Mouse (Mus musculus) forelimb bud, embryonic 11.5 days (tissue): ENCODE measurements around the gene B4galt1.

ENCODE experiments used
- DNase-seq: peaks from one replicate; pipeline ENCODE4 v3.0.0-alpha.2; 2012; ENCODE audit warnings: low read depth, low spot score

The B4galt1 gene

DNA sequence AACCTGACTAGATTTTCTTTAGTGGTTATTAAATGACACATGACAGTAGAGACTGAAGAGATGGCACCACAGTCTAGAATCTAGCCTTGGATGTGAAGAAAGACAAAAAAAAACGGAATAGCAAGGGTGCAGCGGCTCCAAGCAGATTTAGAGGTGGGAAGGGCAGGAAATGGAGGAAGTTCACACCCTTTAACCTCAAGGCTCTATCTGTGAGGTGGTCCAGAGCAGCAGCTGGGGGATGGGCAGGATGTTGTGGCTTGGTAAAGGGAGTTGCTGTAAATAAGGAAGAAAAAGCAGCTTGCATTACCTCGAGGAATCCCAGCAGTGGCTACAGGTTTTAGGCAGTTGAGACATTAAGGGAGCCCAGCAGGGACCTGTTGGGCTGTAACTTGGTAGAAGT is 72.7 kb downstream of the B4galt1 start:
- DNase-seq = no peak

GRCm38 (mm10) chr4:40778656-40779055 is 75.1 kb downstream of the B4galt1 start:
- DNase-seq = no peak

- DNase-seq = no peak
These were observed 76.7 kb downstream of the B4galt1 start for GRCm38 (mm10) chr4:40777116-40777515.

DNA sequence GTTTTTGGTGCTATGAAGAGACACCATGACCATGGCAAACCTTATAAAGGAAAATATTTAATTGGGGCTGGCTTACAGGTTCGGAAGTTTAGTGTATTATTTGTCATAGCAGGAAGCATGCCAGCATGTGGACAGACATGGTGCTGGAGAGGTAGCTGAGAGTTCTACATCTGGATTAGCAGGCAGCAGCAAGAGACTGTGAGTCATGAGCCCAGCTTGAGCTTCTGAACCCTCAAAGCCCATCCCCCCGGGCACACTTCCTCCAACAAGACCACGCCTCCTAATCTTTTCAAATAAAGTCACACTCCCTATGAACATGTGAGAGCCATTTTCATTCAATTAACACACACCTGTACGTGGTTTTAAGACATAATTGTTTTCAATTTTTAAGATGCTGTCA is 77.4 kb downstream of the B4galt1 start:
- DNase-seq = no peak

DNA sequence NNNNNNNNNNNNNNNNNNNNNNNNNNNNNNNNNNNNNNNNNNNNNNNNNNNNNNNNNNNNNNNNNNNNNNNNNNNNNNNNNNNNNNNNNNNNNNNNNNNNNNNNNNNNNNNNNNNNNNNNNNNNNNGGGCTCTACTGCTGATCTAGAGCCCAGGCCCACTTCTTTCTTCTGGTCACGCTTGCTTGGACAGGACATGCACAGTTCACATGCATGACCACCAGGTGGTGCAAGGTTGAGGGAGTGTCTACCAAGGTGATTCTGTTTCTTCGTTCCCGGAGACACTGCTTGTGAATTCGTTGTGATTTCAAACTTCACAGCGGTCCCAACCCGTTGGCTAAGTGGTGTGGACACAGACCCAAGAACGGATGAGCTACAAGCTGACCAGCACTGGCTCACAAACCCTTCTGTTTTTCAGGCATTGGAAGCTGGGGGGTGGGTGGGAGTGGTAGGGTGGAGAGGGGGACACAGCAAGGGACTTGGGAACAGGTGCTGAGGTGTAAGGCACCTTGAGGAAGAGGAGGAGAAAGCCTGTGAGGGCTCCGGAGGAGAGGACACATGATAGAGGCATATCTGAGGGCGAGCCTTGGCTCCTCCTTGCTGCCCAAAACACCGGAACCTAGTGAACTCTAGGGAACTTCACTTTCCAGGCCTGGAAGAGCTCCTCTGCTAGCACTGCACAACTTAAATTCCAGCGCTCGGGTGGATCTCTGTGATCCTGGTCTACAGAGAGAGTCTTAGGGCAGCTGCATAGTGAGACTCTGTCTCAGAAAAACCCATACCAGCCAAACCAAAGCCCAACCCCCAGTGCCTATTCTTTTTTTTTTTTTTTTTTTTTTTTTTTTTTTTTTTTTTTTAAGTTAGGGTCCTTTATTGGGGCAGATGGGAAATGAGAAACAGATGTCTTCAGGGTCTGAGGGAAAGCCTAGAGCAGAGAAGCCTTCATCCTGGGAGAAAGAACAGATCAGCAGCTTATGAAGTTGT is 79.2 kb downstream of the B4galt1 start:
- DNase-seq = peak; percentile 91

DNA sequence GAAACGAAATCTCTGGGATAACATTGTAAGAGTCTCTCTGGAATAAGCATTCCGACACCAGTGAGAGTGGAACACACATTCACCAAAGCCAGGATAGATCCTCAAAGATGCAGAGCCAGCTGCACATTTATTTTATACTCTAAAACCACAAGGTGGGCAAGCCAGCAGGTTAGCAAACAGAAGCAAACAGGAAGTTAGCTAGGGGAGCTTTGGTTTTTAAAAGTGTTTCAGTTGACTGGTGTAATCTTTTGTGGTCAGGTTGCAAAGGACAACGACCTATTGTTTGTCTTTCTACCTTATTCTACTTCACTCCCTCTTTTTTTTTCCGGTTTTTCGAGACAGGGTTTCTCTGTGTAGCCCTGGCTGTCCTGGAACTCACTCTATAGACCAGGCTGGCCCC is 93.9 kb downstream of the B4galt1 start:
- no peak for DNase-seq

DNA sequence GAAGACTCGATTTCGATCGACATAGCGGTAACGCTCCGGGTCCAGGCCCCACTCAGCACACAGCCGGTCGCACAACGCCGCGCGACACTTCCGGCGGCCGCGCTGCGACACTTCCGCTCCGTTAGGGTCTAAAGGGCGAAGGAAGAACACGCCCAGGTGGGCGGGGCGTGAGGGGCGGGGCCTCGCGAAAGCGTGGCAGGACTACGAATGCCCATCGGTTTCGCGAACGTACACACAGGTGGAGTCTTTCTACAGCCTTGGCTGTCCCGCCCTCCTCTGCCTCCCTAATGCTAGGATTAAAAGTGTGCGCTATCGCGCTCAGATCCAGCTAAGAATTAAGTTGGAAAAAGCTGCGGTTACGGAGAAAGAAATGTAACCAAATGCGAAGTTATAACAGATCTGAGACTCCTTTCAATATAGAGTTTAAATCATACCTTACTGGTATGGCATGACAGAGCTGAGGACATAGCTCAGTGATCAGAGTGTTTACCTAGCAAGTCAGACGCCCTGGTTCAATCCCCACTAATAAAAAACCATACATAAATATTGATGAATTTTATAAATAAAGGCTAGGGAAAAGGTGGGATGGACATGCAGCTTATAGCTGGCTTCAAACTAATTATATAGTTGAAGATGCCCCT is 95.9 kb downstream of the B4galt1 start, which contains the start of gene Smu1:
Gene Smu1 (minus strand): TSS at position 144 of the 641 bp plus-strand sequence.
- DNase-seq = peak; percentile 97

GRCm38 (mm10) chr4:40757157-40757779 is 96.5 kb downstream of the B4galt1 start:
- DNase-seq = no peak
